Mouse (Mus musculus) liver, postnatal 0 days (tissue): ENCODE results near the gene Tnip1. TPM values are rescaled to one million over a fixed set of nuclear protein-coding genes. Genes with fewer than 3 reads are reported as not detected.

ENCODE experiments used
- ATAC-seq: fragments of 200-750 bp; cut with Nextera tagmentation; 2 replicates; pipeline ENCODE4 v1.8.0; 2017; ENCODE audit warnings: mild to moderate bottlenecking, moderate library complexity
- DNase-seq: peaks from one replicate; pipeline ENCODE4 v3.0.0-alpha.2; 2016
- H3K27ac ChIP-seq: fragments of 300-500 bp; sonication (generic); 2 replicates; pipeline ENCODE4 v1.5.1; 2014; ENCODE audit warnings: antibody characterized with exemption, moderate library complexity, mild to moderate bottlenecking, low read depth
- H3K27me3 ChIP-seq: fragments of 300-500 bp; sonication (generic); 2 replicates; pipeline ENCODE4 v1.6.1; 2014; ENCODE audit warnings: low read length, control low read depth, mixed read lengths; ENCODE audit not compliant: insufficient read depth
- H3K36me3 ChIP-seq: fragments of 300-500 bp; sonication (generic); replicated peaks from 2 replicates; pipeline ENCODE4 v1.6.1; 2014; ENCODE audit warnings: mild to moderate bottlenecking, control low read depth, low read length, moderate library complexity, mixed read lengths; ENCODE audit not compliant: insufficient read depth
- H3K4me1 ChIP-seq: fragments of 300-500 bp; sonication (generic); 2 replicates; pipeline ENCODE4 v1.6.1; 2014; ENCODE audit warnings: antibody characterized with exemption, mild to moderate bottlenecking, control low read depth; ENCODE audit not compliant: insufficient read depth
- H3K4me2 ChIP-seq: fragments of 300-500 bp; sonication (generic); 2 replicates; pipeline ENCODE4 v1.6.1; 2014; ENCODE audit warnings: low read depth, mild to moderate bottlenecking, low read length, moderate library complexity, mixed read lengths
- H3K4me3 ChIP-seq: fragments of 300-500 bp; sonication (generic); 2 replicates; pipeline ENCODE4 v1.5.1; 2014; ENCODE audit warnings: low read depth, low read length
- H3K9ac ChIP-seq: fragments of 300-500 bp; sonication (generic); replicated peaks from 2 replicates; pipeline ENCODE4 v1.6.1; 2014; ENCODE audit warnings: mild to moderate bottlenecking, moderate library complexity
- H3K9me3 ChIP-seq: fragments of 300-500 bp; sonication (generic); 2 replicates; pipeline ENCODE4 v1.6.1; 2016; ENCODE audit warnings: mild to moderate bottlenecking, control low read depth, low read length, mixed read lengths
- CTCF ChIP-seq: sonication (generic); IDR thresholded peaks from 2 replicates; pipeline ENCODE4 v1.5.1; 2016; ENCODE audit warnings: antibody characterized with exemption, low read depth
- EP300 ChIP-seq: IDR thresholded peaks from 2 replicates; pipeline ENCODE4 v1.6.1; 2016; ENCODE audit warnings: antibody characterized with exemption, low read depth, mild to moderate bottlenecking
- WGBS: fragments of 180-500 bp; shearing (Covaris S2); extraction: QIAGEN DNeasy Blood & Tissue Kit; methylation state at CpG from one replicate; pipeline ENCODE4 v1.1.7; 2014; ENCODE audit not compliant: insufficient replicate concordance; 5-methylcytosine and 5-hydroxymethylcytosine counted together
- polyA plus RNA-seq: library from polyadenylated mRNA; unstranded; fragments of >200 nt; fragmentation: Nextera tagmentation; extraction: Ambion mirVana; gene quantifications from 2 replicates; pipeline ENCODE4 v1.2.1, GENCODE M21; 2015

Tnip1 gene
- polyA plus RNA-seq, 1 experiment from 2014 or later, result 5.2 TPM

DNA sequence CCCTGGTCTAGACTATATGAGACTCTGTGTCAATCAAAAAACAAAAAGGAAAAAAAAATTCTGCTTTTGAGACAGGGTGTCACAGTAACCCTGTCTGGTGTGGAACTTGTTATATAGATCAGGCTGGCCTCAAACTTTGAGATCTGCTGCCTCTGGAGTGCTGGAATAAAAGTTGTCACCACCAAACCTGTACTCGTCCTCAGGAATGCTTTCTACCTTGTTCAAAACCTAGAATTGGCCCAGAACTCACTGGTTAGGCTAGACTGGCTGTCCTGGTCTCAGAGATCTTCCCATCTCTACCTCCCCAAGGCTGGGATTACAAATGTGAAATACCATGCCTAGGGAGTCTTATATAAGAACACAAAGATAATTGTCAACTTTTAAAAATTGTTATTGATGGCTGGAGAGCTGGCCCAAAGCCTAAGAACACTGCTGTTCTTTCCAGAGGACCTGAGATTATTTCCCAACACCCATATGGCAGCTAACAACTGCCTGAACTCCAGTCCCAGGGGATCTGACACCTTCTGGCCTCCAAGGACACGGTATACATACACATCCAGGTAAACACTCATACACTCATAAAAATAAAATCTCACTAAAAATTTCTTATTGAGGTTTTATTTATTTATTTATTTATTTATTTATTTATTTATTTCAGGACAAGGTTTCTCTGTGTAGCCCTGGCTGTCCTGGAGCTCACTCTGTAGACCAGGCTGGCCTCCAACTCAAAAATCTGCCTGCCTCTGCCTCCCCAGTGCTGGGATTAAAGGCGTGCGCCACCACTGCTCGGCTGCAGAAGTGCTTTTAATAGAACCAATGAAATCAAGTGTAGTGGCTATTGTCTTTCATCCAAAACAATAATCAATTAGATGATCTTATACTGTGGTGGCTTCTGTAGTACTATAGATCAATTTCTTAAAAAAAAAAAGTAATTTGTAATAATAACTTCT lies 101.0 kb downstream of the Tnip1 start:
- Histone ChIP-seq H3K4me1 (peaks cover 26% of the 10 kb centered on the region), H3K4me3 (peak overlapping the region; percentile 67), H3K9ac (no peak overlapping the region; the same call in none of the 2 replicates), H3K27me3 (no peaks in the 10 kb centered on the region), H3K4me2 (peak overlapping the region; percentile 79), H3K9me3 (no peaks in the 10 kb centered on the region), H3K27ac (peak overlapping the region; percentile 97), H3K36me3 (no peaks in the 10 kb centered on the region)
- ATAC-seq, result no peak
- no peak for DNase-seq
- TF ChIP-seq EP300, result no peak
- no peak for TF ChIP-seq CTCF
- WGBS, result 83% methylated on average over 5 of the region's 5 CpGs

Other genes starting within 250 kb of the Tnip1 start
- 13.7 and 15.4 TPM in 2 replicates for gene Cdc42se2, start 175.2 kb downstream of the Tnip1 start, polyA plus RNA-seq
- 2.9 and 5.0 TPM in 2 replicates for gene Lyrm7, start 102.0 kb downstream of the Tnip1 start, polyA plus RNA-seq
- gene Hint1, start 96.5 kb downstream of the Tnip1 start, polyA plus RNA-seq, result 791 and 898 TPM in 2 replicates
- 29.7 and 30.4 TPM in 2 replicates for gene Gpx3, start 60.5 kb downstream of the Tnip1 start, polyA plus RNA-seq
- 47.5 and 47.7 TPM in 2 replicates for gene Anxa6, start 70.5 kb upstream of the Tnip1 start, polyA plus RNA-seq
- 1.3 and 1.6 TPM in 2 replicates for gene Ccdc69, start 115.2 kb upstream of the Tnip1 start, polyA plus RNA-seq
- 28.7 and 31.6 TPM in 2 replicates for gene Gm2a, start 135.2 kb upstream of the Tnip1 start, polyA plus RNA-seq
- gene Slc36a3, start 188.8 kb upstream of the Tnip1 start, polyA plus RNA-seq, result not detected in 2 replicates
- gene Slc36a2, start 222.2 kb upstream of the Tnip1 start, polyA plus RNA-seq, result 5.7 and 6.7 TPM in 2 replicates
- gene Slc36a1, start 241.4 kb upstream of the Tnip1 start, polyA plus RNA-seq, result 1.0 and 1.7 TPM in 2 replicates